Mouse (Mus musculus): ENCODE data around the gene Eomes. TPM values are rescaled to one million over a fixed set of nuclear protein-coding genes. Genes with fewer than 3 reads are reported as not detected.

Eomes gene
- not detected for total RNA-seq (2021)
- long read RNA-seq, experiment 1: 0 reads
- long read RNA-seq, experiment 2: 0 reads

- DNase-seq: no peak
- intact Hi-C loops (cut with DNase I): no loop called here
Observed at GRCm38 (mm10) chr9:118477961-118478360, at the start of gene Eomes. TSS of gene Eomes (plus strand) at chr9:118478212.

DNA sequence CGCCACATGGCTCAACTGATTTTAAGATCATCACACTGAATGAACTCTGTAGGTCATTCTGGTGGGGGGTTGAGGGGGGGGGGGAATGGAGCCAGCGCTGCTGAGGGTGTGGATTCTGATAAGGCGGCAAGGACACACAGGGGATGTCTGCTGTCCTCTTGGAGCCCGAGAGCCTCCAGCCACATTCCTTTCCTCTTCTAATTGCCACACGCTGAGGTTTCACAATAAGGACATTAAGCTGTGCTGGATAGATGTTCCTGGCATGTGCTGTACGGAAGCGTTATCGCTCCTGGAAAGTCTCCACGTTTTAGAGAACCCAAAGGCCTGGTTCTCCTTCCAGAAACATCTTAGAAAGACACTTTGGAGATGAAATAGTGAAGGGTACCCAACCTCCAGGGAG lies 33.2 kb upstream of the Eomes start:
- no peak for DNase-seq
- intact Hi-C loops (cut with DNase I): no loop called here

DNA sequence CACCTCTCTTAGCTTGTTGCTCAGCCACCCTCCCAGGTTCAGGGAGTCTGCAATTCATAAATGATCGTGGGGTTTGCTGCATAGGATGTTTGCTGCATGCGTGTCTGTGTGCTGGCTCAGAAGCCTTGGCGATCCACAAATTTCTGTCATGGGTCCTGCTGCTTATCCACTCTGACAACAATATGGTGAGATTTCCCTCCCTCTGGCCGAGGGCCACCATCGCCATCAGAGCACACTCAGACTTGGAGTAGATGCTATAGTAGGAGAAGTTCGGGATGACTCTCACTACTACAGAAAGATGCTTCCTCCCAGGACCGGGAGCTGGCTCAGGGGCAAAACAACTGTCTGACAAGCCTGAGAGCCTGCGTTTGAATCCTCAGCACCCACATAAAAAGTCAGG lies 28.7 kb upstream of the Eomes start:
- intact Hi-C loops (cut with DNase I): no loop called here
- no peak for DNase-seq

GRCm38 (mm10) chr9:118453427-118453826 lies 24.6 kb upstream of the Eomes start:
- no peak for DNase-seq
- intact Hi-C loops (cut with DNase I): no loop called here

DNA sequence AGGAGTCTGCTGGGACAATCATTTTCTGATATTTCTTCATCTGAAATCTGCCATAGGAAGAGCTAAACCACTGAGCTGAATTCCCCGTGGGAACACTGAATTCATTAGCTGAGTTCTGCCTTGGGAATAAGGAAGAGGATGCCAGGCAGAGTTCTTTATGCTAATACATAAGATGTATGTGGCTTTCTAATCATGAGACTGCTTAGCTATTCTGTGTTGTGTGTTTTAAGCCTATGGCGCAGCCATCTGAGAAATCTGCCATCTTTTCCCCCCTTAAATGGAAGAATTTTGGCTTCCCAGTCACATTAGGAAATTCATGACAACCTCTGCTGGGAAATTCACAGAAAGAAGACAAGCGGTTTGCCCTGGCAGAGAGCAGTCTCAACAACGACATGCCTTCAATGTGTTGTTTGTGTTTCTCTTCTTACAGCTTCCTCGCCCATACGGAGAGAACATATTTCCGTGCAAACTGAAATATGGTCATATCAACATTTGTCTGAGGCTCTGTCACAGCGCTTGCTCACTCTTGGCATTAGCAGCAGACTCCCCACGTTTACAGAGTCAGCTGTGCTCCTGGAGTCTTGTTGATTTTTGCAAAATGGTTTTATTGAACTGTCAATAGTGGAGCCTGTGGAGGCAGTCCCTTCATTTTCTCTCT lies 22.7 kb upstream of the Eomes start:
- intact Hi-C loops (cut with DNase I): no loop called here
- DNase-seq: no peak

- intact Hi-C loops (cut with DNase I): no loop called here
- no peak for DNase-seq
Observed at GRCm38 (mm10) chr9:118456405-118456804, 21.6 kb upstream of the Eomes start.

DNA sequence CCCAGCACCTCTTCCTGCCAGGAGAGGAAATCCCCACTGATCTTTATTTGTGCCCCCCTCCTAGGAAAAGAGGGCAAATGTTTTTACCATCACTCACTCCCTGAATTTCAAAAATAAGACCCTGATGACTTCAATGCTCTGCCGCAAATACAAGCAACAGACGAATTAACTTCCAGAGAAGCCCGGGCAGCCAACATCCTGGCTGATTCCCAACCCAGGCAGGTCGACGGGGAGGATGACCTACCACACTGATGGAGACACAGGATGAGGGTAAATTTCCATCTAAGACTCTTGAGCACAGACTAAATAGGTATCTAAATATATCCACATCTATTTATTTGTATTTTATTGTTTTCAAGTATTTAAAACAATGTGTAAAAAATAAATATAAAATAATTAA lies 20.0 kb upstream of the Eomes start:
- no peak for DNase-seq
- intact Hi-C loops (cut with DNase I): no loop called here

GRCm38 (mm10) chr9:118464031-118464430 lies 14.0 kb upstream of the Eomes start:
- DNase-seq: no peak
- intact Hi-C loops (cut with DNase I): no loop called here

DNA sequence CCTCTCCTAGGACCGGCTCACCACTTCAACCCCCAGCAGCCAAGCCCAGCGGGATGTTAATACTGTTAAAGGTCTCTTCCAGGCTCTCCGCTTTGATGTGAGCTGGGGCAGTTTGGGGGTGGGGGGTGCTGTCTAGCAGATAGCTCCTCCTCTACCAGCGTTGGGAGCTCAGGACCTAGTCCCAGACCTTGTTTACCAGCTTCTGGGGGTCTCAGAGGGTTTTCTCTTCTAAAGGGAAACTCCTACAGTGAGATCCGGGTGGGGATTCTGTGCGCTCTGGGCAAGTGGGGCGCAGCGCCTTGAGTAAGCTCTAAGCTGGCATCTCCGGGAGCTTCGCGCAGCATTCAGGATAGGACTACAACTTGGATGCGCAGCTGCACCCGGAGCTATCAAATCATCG lies 9.7 kb upstream of the Eomes start:
- intact Hi-C loops (cut with DNase I): no loop called here
- DNase-seq: no peak

DNA sequence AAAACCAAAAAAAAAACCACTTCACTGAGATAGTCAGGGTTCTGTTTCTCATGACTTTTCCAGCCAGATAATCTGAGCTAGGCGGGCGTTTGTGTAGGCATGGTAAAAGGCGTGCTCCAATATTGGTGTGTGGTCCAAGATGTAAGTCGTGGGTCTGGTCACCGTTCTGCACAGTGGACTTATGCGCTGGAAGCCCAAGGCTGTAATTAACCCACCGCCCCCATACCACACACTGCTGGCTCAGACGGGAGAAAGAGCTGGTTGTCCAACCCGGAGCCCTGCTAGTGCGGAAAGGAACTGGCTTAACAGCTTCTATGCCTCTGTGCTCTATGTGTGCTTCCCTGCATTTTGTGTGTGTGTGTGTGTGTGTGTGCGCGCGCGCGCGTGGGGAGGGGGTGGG lies 8.7 kb upstream of the Eomes start:
- intact Hi-C loops (cut with DNase I): no loop called here
- no peak for DNase-seq

- intact Hi-C loops (cut with DNase I): no loop called here
- no peak for DNase-seq
Observed at GRCm38 (mm10) chr9:118471296-118471695, 6.7 kb upstream of the Eomes start.

DNA sequence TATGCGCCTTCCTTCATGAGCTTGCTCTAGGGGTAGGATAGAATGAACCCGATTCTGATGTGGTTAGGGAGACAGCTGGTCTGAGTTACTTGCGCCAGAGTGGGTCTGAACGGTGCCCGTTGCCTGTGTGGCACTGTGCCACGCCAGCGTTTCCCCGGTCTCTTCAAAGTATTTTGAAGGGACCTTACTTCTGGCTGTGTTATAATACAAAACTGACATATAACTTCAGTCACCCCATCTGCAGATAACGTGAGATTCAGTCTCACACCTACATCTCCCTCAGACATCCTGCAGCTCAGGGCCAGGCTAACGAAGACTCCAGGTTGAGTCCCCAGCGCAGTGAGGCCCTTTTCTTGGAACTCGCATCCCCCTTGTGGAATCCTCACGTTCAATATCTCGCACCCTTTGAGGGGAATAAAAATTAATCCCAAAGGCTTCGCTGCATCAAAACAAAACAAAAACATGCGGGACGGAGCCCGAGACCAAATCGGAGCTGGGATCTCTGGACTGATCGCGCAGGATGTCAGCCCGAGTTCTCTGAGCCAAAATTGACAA lies 1.7 kb upstream of the Eomes start:
- DNase-seq: no peak
- intact Hi-C loops (cut with DNase I): no loop called here

GRCm38 (mm10) chr9:118476766-118477271 lies 1.2 kb upstream of the Eomes start:
- intact Hi-C loops (cut with DNase I): no loop called here
- no peak for DNase-seq

GRCm38 (mm10) chr9:118477281-118477931 lies 606 bp upstream of the Eomes start:
- DNase-seq: no peak
- intact Hi-C loops (cut with DNase I): no loop called here

- intact Hi-C loops (cut with DNase I): no loop called here
- DNase-seq: no peak
Observed at GRCm38 (mm10) chr9:118478458-118478838, 436 bp downstream of the Eomes start.

DNA sequence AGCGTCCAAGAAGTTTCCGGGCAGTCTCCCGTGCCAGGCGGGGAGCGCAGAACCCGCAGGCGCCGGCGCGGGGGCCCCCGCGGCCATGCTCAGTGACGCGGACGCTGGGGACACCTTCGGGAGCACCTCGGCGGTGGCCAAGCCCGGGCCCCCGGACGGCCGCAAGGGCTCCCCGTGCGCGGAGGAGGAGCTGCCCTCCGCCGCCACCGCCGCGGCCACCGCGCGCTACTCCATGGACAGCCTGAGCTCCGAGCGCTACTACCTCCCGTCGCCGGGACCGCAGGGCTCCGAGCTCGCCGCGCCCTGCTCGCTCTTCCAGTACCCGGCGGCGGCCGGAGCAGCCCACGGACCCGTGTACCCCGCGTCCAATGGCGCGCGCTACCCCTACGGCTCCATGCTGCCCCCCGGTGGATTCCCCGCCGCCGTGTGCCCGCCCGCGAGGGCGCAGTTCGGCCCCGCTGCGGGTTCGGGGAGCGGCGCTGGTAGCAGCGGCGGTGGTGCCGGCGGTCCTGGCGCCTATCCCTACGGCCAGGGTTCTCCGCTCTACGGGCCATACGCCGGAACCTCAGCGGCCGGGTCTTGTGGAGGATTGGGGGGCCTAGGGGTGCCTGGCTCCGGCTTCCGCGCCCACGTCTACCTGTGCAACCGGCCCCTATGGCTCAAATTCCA lies 961 bp downstream of the Eomes start:
- intact Hi-C loops (cut with DNase I): no loop called here
- DNase-seq: no peak

GRCm38 (mm10) chr9:118479508-118480291 lies 1.7 kb downstream of the Eomes start:
- intact Hi-C loops (cut with DNase I): no loop called here

DNA sequence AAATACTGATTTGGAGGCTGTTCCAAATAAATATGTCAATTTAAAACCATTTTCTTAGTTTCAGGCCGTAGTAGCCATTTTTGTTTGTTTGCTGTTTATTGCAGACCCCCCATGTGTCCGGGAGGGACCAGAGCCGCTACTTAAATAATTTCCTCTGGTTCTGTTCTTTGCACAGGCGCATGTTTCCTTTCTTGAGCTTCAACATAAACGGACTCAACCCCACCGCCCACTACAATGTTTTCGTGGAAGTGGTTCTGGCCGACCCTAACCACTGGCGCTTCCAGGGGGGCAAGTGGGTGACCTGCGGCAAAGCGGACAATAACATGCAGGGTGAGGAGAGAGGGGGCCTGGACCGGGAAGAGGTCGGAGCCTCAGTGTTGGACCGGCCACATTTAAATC lies 2.3 kb downstream of the Eomes start:
- no peak for DNase-seq
- intact Hi-C loops (cut with DNase I): no loop called here

More at GRCm38 (mm10) chr9:118479508-118480291, 1.7 kb downstream of the Eomes start:
- no peak for DNase-seq

DNA sequence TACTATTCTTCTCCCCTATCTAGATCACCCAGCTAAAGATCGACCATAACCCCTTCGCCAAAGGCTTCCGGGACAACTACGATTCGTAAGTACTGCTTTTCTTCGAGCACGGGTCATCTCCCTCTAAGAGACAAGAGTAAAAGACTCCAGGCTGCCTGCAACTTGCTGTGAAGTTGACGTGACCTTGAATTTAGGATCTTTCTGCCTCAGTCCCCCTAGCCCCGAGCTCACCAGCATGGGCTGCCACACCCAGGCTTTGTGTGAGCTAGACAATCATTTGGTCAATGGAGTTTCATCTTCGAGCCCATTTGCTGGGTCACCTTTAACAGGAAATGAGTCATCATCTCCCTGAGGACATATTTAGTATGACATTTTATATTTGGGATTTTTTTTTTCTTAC lies 4.2 kb downstream of the Eomes start:
- intact Hi-C loops (cut with DNase I): no loop called here
- DNase-seq: no peak

DNA sequence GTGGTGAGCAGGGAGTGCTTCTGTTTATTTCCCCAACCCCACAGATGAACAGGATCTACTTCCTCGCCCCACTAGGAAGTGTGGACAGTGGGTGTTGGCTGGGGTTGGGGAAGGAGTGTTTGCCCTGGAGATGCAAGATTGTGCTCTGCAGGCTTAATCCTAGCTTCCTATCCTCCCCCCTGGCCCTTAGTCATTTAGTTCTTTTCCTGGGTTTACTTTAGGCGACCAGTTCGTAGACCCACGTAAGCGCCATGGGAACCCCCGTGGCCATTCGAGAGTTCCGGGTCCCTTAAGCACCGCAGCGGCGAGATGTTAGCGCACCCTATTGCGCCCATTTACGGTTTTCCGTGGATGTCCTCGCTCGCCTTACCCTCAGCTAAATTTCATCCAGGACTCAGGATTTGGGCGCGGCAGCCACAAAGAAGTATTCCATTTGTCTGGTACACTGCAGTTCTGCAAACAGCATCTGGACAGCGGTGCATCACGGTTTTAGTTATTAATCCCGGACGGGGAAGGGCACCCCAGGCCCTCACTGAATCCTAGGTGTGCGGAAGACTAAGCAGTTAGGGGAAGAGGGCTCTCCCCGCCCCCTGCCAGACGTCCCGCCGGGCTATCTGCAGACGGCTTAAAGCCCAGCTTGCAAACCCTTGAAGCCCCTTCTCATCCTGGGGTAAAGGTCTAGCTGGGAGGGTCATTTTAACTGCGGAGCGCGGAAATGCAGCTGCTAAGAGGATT lies 8.5 kb downstream of the Eomes start:
- no peak for DNase-seq
- intact Hi-C loops (cut with DNase I): no loop called here
